Mouse (Mus musculus) ES-Bruce4 (cell line): Measurements from ENCODE around the gene Cfl1. TPM values are rescaled to one million over a fixed set of nuclear protein-coding genes. Genes with fewer than 3 reads are reported as not detected.

Source experiments
- H3K27ac ChIP-seq: 2 replicates; pipeline ENCODE4 v1.5.1; 2012; ENCODE audit warnings: low read length, inconsistent platforms; ENCODE audit not compliant: insufficient read depth
- H3K27me3 ChIP-seq: 2 replicates; pipeline ENCODE4 v1.6.1; 2012; ENCODE audit warnings: mild to moderate bottlenecking, low read length, inconsistent platforms; ENCODE audit not compliant: control insufficient read depth, poor library complexity, insufficient read depth, severe bottlenecking
- H3K36me3 ChIP-seq: 2 replicates; pipeline ENCODE4 v1.6.1; 2012; ENCODE audit warnings: inconsistent platforms, mild to moderate bottlenecking, low read length, moderate library complexity; ENCODE audit not compliant: control insufficient read depth, poor library complexity, insufficient read depth, severe bottlenecking
- H3K4me1 ChIP-seq: one replicate; pipeline ENCODE4 v1.8.1; 2011; ENCODE audit warnings: low read length; ENCODE audit not compliant: control insufficient read depth, insufficient read depth
- H3K4me3 ChIP-seq: 2 replicates; pipeline ENCODE4 v1.5.1; 2011; ENCODE audit warnings: low read depth, mild to moderate bottlenecking, low read length
- H3K9ac ChIP-seq: 2 replicates; pipeline ENCODE4 v1.6.1; 2012; ENCODE audit warnings: low read depth, mild to moderate bottlenecking, inconsistent platforms; ENCODE audit not compliant: poor library complexity, severe bottlenecking
- H3K9me3 ChIP-seq: replicated peaks from 2 replicates; pipeline ENCODE4 v1.6.1; 2012; ENCODE audit warnings: mild to moderate bottlenecking, low read length, inconsistent platforms; ENCODE audit not compliant: control insufficient read depth, poor library complexity, insufficient read depth, severe bottlenecking
- CTCF ChIP-seq: IDR thresholded peaks from one replicate; pipeline ENCODE4 v1.8.1; 2011; ENCODE audit warnings: low read depth, low read length
- EP300 ChIP-seq: IDR thresholded peaks from 2 replicates; pipeline ENCODE4 v1.6.1; 2011; ENCODE audit warnings: low read depth, low read length; ENCODE audit not compliant: insufficient read depth
- POLR2A ChIP-seq: IDR thresholded peaks from one replicate; pipeline ENCODE4 v1.8.1; 2011; ENCODE audit warnings: low read length; ENCODE audit not compliant: insufficient read depth
- polyA plus RNA-seq: library from polyadenylated mRNA; stranded (reverse); fragments of >200 nt; gene quantifications from 2 replicates; pipeline ENCODE4 v1.2.4, GENCODE M21; 2011; ENCODE audit warnings: low read depth; ENCODE audit not compliant: missing spikeins, insufficient read depth, insufficient read length

Gene Cfl1
- polyA plus RNA-seq, 1 experiment = 878 TPM

DNA sequence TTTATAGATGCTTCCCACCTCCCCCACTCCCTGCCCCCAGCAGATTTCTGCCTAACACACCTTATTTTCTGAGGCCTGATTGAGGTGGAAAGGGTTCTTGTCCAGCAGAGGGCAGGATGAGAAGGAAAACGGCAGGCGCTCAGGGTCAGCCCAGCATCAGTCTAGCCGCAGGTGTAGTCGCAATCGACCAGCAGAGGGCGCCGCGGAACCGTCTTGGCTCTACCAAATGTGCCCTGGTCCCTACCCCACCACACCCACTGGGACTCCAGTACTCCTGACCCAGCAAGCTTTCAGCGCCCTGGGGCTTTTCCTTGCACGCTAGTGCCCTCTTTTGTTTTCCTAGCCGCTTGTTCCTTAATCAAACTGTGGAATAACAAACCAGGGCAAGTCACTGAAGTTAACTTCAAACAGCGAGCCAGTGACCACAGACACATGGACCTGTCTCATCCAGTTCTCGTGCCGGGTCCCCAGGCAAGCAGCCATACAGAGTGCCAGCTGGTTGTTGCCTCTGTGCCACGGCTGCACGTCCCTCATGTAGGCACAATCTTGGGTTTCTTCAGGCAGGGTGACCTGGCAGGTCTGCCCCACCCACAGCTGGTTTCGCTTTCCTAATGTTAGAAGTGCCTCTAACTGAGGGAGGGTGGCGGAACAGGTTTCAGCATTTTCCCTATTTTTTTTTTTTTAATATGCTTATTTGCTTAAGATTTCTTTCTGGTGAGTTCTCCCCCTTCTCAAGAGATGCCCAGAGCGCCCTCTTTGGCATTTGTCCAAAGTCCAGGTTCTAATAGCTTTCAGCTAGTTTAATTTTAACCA, 39.3 kb downstream of the Cfl1 start:
- H3K9ac ChIP-seq = no peak overlapping the region
- peaks cover 2% of the 10 kb centered on the region for H3K4me1 ChIP-seq
- no peaks in the 10 kb centered on the region for H3K9me3 ChIP-seq
- no peak for TF ChIP-seq POLR2A
- TF ChIP-seq CTCF = peak; percentile 99
- peak; percentile 83 for TF ChIP-seq EP300
- H3K27ac ChIP-seq = no peak overlapping the region
- H3K36me3 ChIP-seq = no peaks in the 10 kb centered on the region
- H3K27me3 ChIP-seq = no peaks in the 10 kb centered on the region
- H3K4me3 ChIP-seq = no peak overlapping the region

DNA sequence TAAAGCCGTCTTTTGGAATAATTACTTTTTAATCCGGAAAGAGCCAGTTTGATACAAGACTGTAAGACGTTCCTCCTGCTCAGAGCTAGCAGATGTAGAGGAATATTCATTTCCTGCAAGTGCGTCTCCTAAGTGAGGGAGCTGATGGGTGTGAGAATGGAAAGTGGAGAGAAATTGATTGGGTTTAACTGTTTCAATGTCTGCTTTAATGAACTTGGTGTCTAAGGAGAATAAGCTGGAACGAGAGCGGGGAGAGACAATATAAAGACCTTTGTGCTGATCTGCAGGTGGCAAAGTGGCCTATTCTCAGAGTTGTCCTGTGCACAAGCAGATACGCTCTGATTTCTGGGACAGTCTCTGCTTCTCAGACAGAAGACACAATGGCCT, 39.9 kb downstream of the Cfl1 start:
- H3K9me3 ChIP-seq = no peaks in the 10 kb centered on the region
- no peaks in the 10 kb centered on the region for H3K36me3 ChIP-seq
- H3K27me3 ChIP-seq = no peaks in the 10 kb centered on the region
- no peak overlapping the region for H3K4me3 ChIP-seq
- no peak overlapping the region for H3K27ac ChIP-seq
- peaks cover 2% of the 10 kb centered on the region for H3K4me1 ChIP-seq
- H3K9ac ChIP-seq = no peak overlapping the region
- no peak for TF ChIP-seq POLR2A
- no peak for TF ChIP-seq EP300
- TF ChIP-seq CTCF = no peak

GRCm38 (mm10) chr19:5532520-5532919, 42.3 kb downstream of the Cfl1 start:
- Histone ChIP-seq H3K36me3 (no peaks in the 10 kb centered on the region), H3K9me3 (no peaks in the 10 kb centered on the region), H3K9ac (no peak overlapping the region), H3K4me3 (no peak overlapping the region), H3K4me1 (peaks cover 2% of the 10 kb centered on the region), H3K27ac (no peak overlapping the region), H3K27me3 (no peaks in the 10 kb centered on the region)
- TF ChIP-seq EP300 (no peak), POLR2A (no peak), CTCF (no peak)

GRCm38 (mm10) chr19:5538786-5539185, 48.5 kb downstream of the Cfl1 start:
- Histone ChIP-seq H3K27me3 (no peaks in the 10 kb centered on the region), H3K4me1 (no peaks in the 10 kb centered on the region), H3K36me3 (no peaks in the 10 kb centered on the region), H3K4me3 (no peak overlapping the region), H3K9me3 (no peaks in the 10 kb centered on the region), H3K27ac (no peak overlapping the region), H3K9ac (no peak overlapping the region)
- TF ChIP-seq POLR2A (no peak), CTCF (no peak), EP300 (0 out of 2 replicates have a peak, but pooled peaks have one; percentile 22)

- H3K4me3 ChIP-seq = no peak overlapping the region
- H3K27me3 ChIP-seq = no peaks in the 10 kb centered on the region
- no peak overlapping the region for H3K9ac ChIP-seq
- H3K4me1 ChIP-seq = no peaks in the 10 kb centered on the region
- H3K36me3 ChIP-seq = no peaks in the 10 kb centered on the region
- TF ChIP-seq EP300 (no peak), POLR2A (no peak), CTCF (no peak)
- H3K9me3 ChIP-seq = no peaks in the 10 kb centered on the region
- H3K27ac ChIP-seq = no peak overlapping the region
These were observed 53.1 kb downstream of the Cfl1 start for GRCm38 (mm10) chr19:5543362-5543761.

DNA sequence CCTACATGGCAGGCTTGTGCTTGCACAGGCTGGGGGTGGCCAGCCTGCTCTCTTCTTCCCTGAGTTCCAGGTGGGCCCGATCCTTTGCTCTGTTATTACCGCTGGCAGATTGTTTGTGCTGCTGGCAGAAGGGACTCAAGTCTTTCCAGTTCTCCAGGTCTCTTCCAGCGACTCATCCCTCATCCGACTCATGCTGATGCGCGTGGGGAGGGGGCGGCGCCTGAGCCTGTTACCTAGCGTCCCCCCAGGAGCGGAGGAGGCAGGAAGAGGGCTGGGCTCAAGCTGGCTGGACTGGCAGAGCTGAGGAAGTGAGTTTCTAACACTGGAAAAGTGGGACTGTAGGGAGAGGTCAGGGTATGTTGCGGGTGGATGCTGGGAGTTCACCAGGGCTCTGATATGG, 53.8 kb downstream of the Cfl1 start:
- no peak overlapping the region for H3K27ac ChIP-seq
- TF ChIP-seq CTCF = no peak
- no peak for TF ChIP-seq POLR2A
- TF ChIP-seq EP300 = no peak
- no peaks in the 10 kb centered on the region for H3K4me1 ChIP-seq
- no peaks in the 10 kb centered on the region for H3K9me3 ChIP-seq
- peak overlapping the region; percentile 0; the same call in 1 of the 2 replicates for H3K4me3 ChIP-seq
- no peaks in the 10 kb centered on the region for H3K27me3 ChIP-seq
- no peaks in the 10 kb centered on the region for H3K36me3 ChIP-seq
- H3K9ac ChIP-seq = no peak overlapping the region

Other genes with a start within 250 kb of the Cfl1 start
- gene Pacs1, start 217.3 kb upstream of the Cfl1 start, polyA plus RNA-seq = 18.3 and 22.0 TPM in 2 replicates
- gene Sf3b2, start 195.0 kb upstream of the Cfl1 start, polyA plus RNA-seq = 179 and 185 TPM in 2 replicates
- 2.5 and 2.9 TPM in 2 replicates for gene Gal3st3, start 192.1 kb upstream of the Cfl1 start, polyA plus RNA-seq
- not detected in 2 replicates for gene Catsper1, start 154.7 kb upstream of the Cfl1 start, polyA plus RNA-seq
- gene Cst6, start 140.9 kb upstream of the Cfl1 start, polyA plus RNA-seq = 0.62 and 1.6 TPM in 2 replicates
- 33.1 and 36.6 TPM in 2 replicates for gene Eif1ad, start 123.7 kb upstream of the Cfl1 start, polyA plus RNA-seq
- 370 and 395 TPM in 2 replicates for gene Banf1, start 123.3 kb upstream of the Cfl1 start, polyA plus RNA-seq
- 49.1 and 67.8 TPM in 2 replicates for gene Sart1, start 101.8 kb upstream of the Cfl1 start, polyA plus RNA-seq
- 0.49 TPM in 1 of 2 replicates, not detected in the other for gene Tsga10ip, start 87.9 kb upstream of the Cfl1 start, polyA plus RNA-seq
- 138 and 154 TPM in 2 replicates for gene Drap1, start 65.5 kb upstream of the Cfl1 start, polyA plus RNA-seq
- 17.5 and 21.9 TPM in 2 replicates for gene AI837181, start 65.3 kb upstream of the Cfl1 start, polyA plus RNA-seq
- 1.3 and 2.3 TPM in 2 replicates for gene Fosl1, start 42.9 kb upstream of the Cfl1 start, polyA plus RNA-seq
- gene Ccdc85b, start 32.6 kb upstream of the Cfl1 start, polyA plus RNA-seq = 3.3 and 4.2 TPM in 2 replicates
- gene Fibp, start 29.8 kb upstream of the Cfl1 start, polyA plus RNA-seq = 37.7 and 47.6 TPM in 2 replicates
- 1.2 and 1.6 TPM in 2 replicates for gene Ctsw, start 21.9 kb upstream of the Cfl1 start, polyA plus RNA-seq
- 21.5 and 24.6 TPM in 2 replicates for gene Efemp2, start 16.5 kb upstream of the Cfl1 start, polyA plus RNA-seq
- gene Mus81, start 2.1 kb upstream of the Cfl1 start, polyA plus RNA-seq = 14.4 and 19.6 TPM in 2 replicates
- 0.99 and 1.5 TPM in 2 replicates for gene 1700020D05Rik, start 13.3 kb downstream of the Cfl1 start, polyA plus RNA-seq
- gene Snx32, start 20.1 kb downstream of the Cfl1 start, polyA plus RNA-seq = 6.4 and 7.7 TPM in 2 replicates
- 0.46 and 0.52 TPM in 2 replicates for gene Ovol1, start 70.2 kb downstream of the Cfl1 start, polyA plus RNA-seq
- 1.9 TPM in 2 replicates for gene Ap5b1, start 77.6 kb downstream of the Cfl1 start, polyA plus RNA-seq
- gene Rnaseh2c, start 111.4 kb downstream of the Cfl1 start, polyA plus RNA-seq = 47.2 and 56.5 TPM in 2 replicates
- 50.9 and 65.5 TPM in 2 replicates for gene Kat5, start 119.8 kb downstream of the Cfl1 start, polyA plus RNA-seq
- 28.5 and 32.9 TPM in 2 replicates for gene Rela, start 147.0 kb downstream of the Cfl1 start, polyA plus RNA-seq
- gene Sipa1, start 173.3 kb downstream of the Cfl1 start, polyA plus RNA-seq = 13.7 and 19.1 TPM in 2 replicates
- gene Map3k11, start 198.3 kb downstream of the Cfl1 start, polyA plus RNA-seq = 25.8 and 27.8 TPM in 2 replicates
- gene Pcnx3, start 198.5 kb downstream of the Cfl1 start, polyA plus RNA-seq = 39.7 and 43.7 TPM in 2 replicates
- not detected in 2 replicates for gene Kcnk7, start 213.9 kb downstream of the Cfl1 start, polyA plus RNA-seq
- 4.3 and 5.4 TPM in 2 replicates for gene Ehbp1l1, start 235.9 kb downstream of the Cfl1 start, polyA plus RNA-seq
- 13.1 and 14.6 TPM in 2 replicates for gene Fam89b, start 239.2 kb downstream of the Cfl1 start, polyA plus RNA-seq